Mouse (Mus musculus): ENCODE results near the gene Vsig10. TPM values are rescaled to one million over a fixed set of nuclear protein-coding genes. Genes with fewer than 3 reads are reported as not detected.

The Vsig10 gene
- 1.4 and 2.3 TPM in 2 replicates for polyA plus RNA-seq (2012; ENCODE audit: insufficient read depth, insufficient read length, missing spikeins)

- Histone ChIP-seq H3K27ac (ENCODE audit: insufficient read depth, low read depth, low read length) (no peak within 1 kb of the TSS), H3K4me1 (ENCODE audit: control insufficient read depth, insufficient read depth, low read length) (no peaks in the 10 kb centered on the region), H3K4me3 (ENCODE audit: insufficient read depth, low read length) (peak within 1 kb of the TSS; percentile 81)
- TF ChIP-seq POLR2A (IDR thresholded peaks at IDR 0.05; ENCODE audit: borderline replicate concordance, low read depth, low read length): no peak
- no peak for TF ChIP-seq CTCF (IDR thresholded peaks at IDR 0.05; ENCODE audit: low read depth, low read length)
These were observed at the start of gene Vsig10 for GRCm38 (mm10) chr5:117318741-117319629. Gene Vsig10 (plus strand): TSS chr5:117319083.

GRCm38 (mm10) chr5:117269395-117269794, 49.5 kb upstream of the Vsig10 start:
- H3K4me3 ChIP-seq (ENCODE audit: insufficient read depth, low read length): no peak overlapping the region
- no peaks in the 10 kb centered on the region for H3K4me1 ChIP-seq (ENCODE audit: control insufficient read depth, insufficient read depth, low read length)
- no peak overlapping the region for H3K27ac ChIP-seq (ENCODE audit: insufficient read depth, low read depth, low read length)
- TF ChIP-seq CTCF (IDR thresholded peaks at IDR 0.05; ENCODE audit: low read depth, low read length) (no peak), POLR2A (IDR thresholded peaks at IDR 0.05; ENCODE audit: borderline replicate concordance, low read depth, low read length) (no peak)

DNA sequence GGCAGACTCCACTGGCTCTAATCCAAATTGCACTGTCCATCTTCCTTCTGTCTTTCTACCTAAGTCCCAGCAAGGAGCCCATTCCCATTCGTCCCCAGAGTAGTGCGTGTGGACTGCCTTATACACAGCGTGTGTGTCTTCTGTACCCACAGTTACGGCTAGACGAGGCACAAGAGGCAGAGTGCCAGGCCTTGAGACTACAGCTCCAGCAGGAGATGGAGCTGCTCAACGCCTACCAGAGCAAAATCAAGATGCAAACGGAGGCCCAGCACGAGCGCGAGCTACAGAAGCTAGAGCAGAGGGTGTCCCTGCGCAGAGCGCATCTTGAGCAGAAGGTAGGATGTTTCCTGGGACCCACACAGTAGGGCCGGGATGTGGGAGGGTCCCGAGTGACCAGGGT, 46.9 kb upstream of the Vsig10 start:
- no peak overlapping the region for H3K27ac ChIP-seq (ENCODE audit: insufficient read depth, low read depth, low read length)
- no peaks in the 10 kb centered on the region for H3K4me1 ChIP-seq (ENCODE audit: control insufficient read depth, insufficient read depth, low read length)
- TF ChIP-seq CTCF (IDR thresholded peaks at IDR 0.05; ENCODE audit: low read depth, low read length): no peak
- no peak for TF ChIP-seq POLR2A (IDR thresholded peaks at IDR 0.05; ENCODE audit: borderline replicate concordance, low read depth, low read length)
- H3K4me3 ChIP-seq (ENCODE audit: insufficient read depth, low read length): no peak overlapping the region

GRCm38 (mm10) chr5:117274817-117275216, 44.1 kb upstream of the Vsig10 start:
- TF ChIP-seq CTCF (IDR thresholded peaks at IDR 0.05; ENCODE audit: low read depth, low read length): peak; percentile 32; the same call in 1 of the 2 replicates
- TF ChIP-seq POLR2A (IDR thresholded peaks at IDR 0.05; ENCODE audit: borderline replicate concordance, low read depth, low read length): no peak
- Histone ChIP-seq H3K4me1 (ENCODE audit: control insufficient read depth, insufficient read depth, low read length) (no peaks in the 10 kb centered on the region), H3K27ac (ENCODE audit: insufficient read depth, low read depth, low read length) (no peak overlapping the region), H3K4me3 (ENCODE audit: insufficient read depth, low read length) (no peak overlapping the region)

- Histone ChIP-seq H3K4me1 (ENCODE audit: control insufficient read depth, insufficient read depth, low read length) (no peaks in the 10 kb centered on the region), H3K4me3 (ENCODE audit: insufficient read depth, low read length) (no peak overlapping the region), H3K27ac (ENCODE audit: insufficient read depth, low read depth, low read length) (no peak overlapping the region)
- TF ChIP-seq POLR2A (IDR thresholded peaks at IDR 0.05; ENCODE audit: borderline replicate concordance, low read depth, low read length): no peak
- TF ChIP-seq CTCF (IDR thresholded peaks at IDR 0.05; ENCODE audit: low read depth, low read length): no peak
These were observed 41.1 kb upstream of the Vsig10 start for GRCm38 (mm10) chr5:117277784-117278183.

DNA sequence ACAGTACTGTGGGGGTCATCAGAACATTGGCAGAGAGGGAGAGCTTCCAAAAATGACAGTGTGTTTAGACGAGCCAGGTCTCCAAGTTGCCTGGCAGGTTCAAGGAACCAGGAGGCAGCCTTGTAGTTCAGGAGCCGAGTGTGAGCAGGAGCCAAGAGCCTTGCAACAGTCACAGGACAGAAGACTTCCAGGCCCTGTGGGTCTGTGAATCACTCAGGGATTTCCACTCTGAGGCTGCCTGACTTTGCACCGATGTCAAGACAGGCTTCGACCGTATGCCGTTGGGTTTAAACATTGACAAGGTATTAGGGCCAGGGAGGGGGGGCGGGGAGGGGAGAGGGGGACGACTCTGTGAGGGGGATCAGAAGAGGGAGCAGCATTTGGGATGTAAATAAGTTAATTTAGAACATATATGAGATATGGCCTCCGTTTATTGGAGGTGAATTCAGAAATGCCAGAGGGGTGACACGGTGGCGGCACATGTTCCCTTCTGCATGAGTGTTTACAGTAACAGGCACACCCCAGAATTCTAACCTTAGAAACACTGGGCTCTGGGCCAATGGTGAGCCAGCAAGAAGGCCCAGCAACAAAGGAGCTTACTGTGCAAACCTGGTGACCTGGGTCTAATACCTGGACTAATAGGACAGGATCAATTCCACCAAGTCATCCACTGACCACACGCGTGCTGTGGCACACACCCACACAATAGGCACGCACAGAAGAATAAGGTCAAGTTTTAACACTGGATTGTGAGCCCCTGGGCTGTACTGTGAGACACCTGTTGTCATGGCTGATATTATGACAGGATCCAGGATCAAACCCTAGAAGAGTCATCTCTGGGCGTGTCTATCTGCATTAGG, 39.8 kb upstream of the Vsig10 start:
- Histone ChIP-seq H3K27ac (ENCODE audit: insufficient read depth, low read depth, low read length) (no peak overlapping the region), H3K4me3 (ENCODE audit: insufficient read depth, low read length) (no peak overlapping the region), H3K4me1 (ENCODE audit: control insufficient read depth, insufficient read depth, low read length) (no peaks in the 10 kb centered on the region)
- TF ChIP-seq CTCF (IDR thresholded peaks at IDR 0.05; ENCODE audit: low read depth, low read length) (no peak), POLR2A (IDR thresholded peaks at IDR 0.05; ENCODE audit: borderline replicate concordance, low read depth, low read length) (no peak)

- TF ChIP-seq CTCF (IDR thresholded peaks at IDR 0.05; ENCODE audit: low read depth, low read length) (no peak), POLR2A (IDR thresholded peaks at IDR 0.05; ENCODE audit: borderline replicate concordance, low read depth, low read length) (no peak)
- Histone ChIP-seq H3K27ac (ENCODE audit: insufficient read depth, low read depth, low read length) (no peak overlapping the region), H3K4me1 (ENCODE audit: control insufficient read depth, insufficient read depth, low read length) (no peaks in the 10 kb centered on the region), H3K4me3 (ENCODE audit: insufficient read depth, low read length) (no peak overlapping the region)
These were observed 39.2 kb upstream of the Vsig10 start for GRCm38 (mm10) chr5:117279669-117280050.

DNA sequence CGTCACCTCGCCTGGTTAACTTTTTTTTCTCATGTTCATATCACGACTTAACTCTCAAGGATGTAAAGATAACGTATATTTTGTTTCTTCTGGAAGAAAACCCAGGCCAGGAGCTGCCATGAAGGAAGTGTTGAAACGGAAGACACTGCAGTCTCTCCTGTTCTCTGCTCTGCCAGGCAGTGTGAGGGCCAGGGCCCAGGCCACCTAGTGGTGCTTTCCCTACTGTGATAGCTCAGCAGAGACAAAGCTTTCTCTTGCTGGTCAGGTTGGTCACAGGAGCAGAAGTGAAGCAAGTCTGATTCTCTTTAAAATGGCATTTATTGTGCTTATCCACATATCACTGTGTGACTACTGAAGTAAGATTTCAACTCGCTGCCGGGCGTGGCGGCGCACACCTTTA, 37.3 kb upstream of the Vsig10 start:
- TF ChIP-seq POLR2A (IDR thresholded peaks at IDR 0.05; ENCODE audit: borderline replicate concordance, low read depth, low read length) (no peak), CTCF (IDR thresholded peaks at IDR 0.05; ENCODE audit: low read depth, low read length) (no peak)
- peaks cover 3% of the 10 kb centered on the region; the same call in 1 of the 2 replicates for H3K4me1 ChIP-seq (ENCODE audit: control insufficient read depth, insufficient read depth, low read length)
- no peak overlapping the region for H3K27ac ChIP-seq (ENCODE audit: insufficient read depth, low read depth, low read length)
- no peak overlapping the region for H3K4me3 ChIP-seq (ENCODE audit: insufficient read depth, low read length)

DNA sequence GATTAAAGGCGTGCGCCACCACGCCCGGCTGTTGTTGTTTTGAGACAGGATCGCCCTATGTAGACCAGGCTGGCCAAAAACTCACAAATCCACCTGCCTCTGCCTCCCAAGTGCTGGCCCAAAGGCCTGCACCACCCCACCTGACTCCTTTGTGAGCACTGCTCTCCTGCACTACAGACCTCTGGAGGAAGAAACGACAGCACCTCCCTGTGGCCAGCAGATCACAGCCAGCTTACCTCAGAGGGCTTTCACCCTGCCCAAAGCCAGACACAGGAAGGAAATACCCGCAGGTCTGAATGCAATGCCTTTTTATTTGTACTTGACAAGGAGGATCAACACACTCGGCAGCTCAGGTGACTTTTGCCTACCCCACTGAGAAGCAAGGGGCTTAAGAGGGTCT, 36.5 kb upstream of the Vsig10 start:
- TF ChIP-seq POLR2A (IDR thresholded peaks at IDR 0.05; ENCODE audit: borderline replicate concordance, low read depth, low read length): no peak
- TF ChIP-seq CTCF (IDR thresholded peaks at IDR 0.05; ENCODE audit: low read depth, low read length): no peak
- no peak overlapping the region for H3K27ac ChIP-seq (ENCODE audit: insufficient read depth, low read depth, low read length)
- H3K4me3 ChIP-seq (ENCODE audit: insufficient read depth, low read length): no peak overlapping the region
- peaks cover 3% of the 10 kb centered on the region; the same call in 1 of the 2 replicates for H3K4me1 ChIP-seq (ENCODE audit: control insufficient read depth, insufficient read depth, low read length)

Data from bone marrow macrophage, adult 2 months (primary cell).